Mouse (Mus musculus) layer of hippocampus, postnatal 36 days (tissue): Measurements from ENCODE around the gene Acp5. TPM values are rescaled to one million over a fixed set of nuclear protein-coding genes. Genes with fewer than 3 reads are reported as not detected.
A peak's percentile ranks its signal among the peaks of the same experiment; 100 is the strongest.

Experiments used
- DNase-seq, 2 experiments: peaks; one replicate each; pipeline ENCODE4 v3.0.0; 2022
- total RNA-seq, 2 experiments: library from RNA; stranded (reverse); gene quantifications; 2 replicates each; pipeline ENCODE4 v1.2.3; 2021

Gene Acp5
- total RNA-seq, 2 experiments from 2014 or later: 0.91 to 1.3 TPM

- DNase-seq: no peak
Measured at GRCm38 (mm10) chr9:22139746-22140145, 4.2 kb upstream of the Acp5 start.

DNA sequence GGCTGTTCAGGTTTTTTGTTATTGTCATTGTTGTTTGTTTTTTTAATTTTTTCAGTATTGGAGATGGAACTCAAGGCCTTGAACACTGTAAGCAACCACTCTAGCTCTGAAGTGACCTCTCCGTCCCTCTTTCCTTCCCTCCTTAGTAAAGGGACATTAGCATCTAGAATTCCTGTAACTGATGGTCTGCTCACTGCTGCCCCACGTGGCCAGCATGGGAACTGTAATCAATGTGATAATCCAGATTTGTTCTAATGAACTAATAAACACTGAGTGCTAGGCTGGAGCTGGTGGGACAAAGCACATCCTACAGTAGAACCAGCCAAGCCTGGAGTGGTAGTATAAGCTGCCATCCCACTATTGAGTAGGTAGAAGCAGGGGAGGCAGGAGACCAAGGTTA is 3.0 kb upstream of the Acp5 start:
- DNase-seq: no peak

GRCm38 (mm10) chr9:22136765-22137547 is 1.4 kb upstream of the Acp5 start:
- DNase-seq: no peak

DNA sequence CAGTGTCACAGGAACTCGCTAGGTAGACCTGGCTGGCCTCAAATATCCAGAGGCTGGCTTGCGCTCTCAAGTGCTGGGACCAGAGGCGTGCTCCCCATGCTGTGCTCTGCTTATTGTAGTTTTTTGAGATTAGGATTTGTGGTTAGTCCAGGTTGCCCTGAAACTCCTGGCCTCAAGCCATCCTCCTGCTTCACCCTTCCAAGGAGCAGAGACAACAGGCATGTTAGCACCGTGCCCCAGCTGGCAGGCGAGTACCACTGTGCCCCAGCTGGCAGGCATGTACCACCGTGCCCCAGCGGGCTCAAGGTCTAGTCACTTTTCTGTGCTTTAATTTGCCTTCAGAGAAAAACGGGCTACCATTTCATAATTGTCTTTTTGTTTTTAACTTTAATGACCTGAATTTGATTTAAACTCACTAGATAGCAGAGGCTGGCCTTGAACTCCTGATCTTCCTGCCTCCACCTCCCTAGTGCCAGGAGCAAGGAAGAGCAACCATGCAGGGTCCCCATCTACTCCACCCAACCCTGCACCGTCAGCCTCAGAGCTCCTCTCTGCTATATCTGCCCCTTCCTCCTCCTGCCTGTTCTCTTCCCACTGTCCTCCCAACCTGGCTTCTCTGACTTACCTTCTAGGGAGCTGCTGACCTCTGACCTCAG is 395 bp downstream of the Acp5 start:
- DNase-seq: no peak

GRCm38 (mm10) chr9:22134246-22134890 is 1.1 kb downstream of the Acp5 start:
- no peak for DNase-seq

GRCm38 (mm10) chr9:22132220-22132619 is 3.3 kb downstream of the Acp5 start:
- no peak for DNase-seq

- no peak for DNase-seq
Measured at GRCm38 (mm10) chr9:22131226-22131981, 4.1 kb downstream of the Acp5 start.

GRCm38 (mm10) chr9:22125246-22126027 is 10.1 kb downstream of the Acp5 start:
- no peak for DNase-seq

- DNase-seq: no peak
Measured at GRCm38 (mm10) chr9:22124169-22124568, 11.3 kb downstream of the Acp5 start.

DNA sequence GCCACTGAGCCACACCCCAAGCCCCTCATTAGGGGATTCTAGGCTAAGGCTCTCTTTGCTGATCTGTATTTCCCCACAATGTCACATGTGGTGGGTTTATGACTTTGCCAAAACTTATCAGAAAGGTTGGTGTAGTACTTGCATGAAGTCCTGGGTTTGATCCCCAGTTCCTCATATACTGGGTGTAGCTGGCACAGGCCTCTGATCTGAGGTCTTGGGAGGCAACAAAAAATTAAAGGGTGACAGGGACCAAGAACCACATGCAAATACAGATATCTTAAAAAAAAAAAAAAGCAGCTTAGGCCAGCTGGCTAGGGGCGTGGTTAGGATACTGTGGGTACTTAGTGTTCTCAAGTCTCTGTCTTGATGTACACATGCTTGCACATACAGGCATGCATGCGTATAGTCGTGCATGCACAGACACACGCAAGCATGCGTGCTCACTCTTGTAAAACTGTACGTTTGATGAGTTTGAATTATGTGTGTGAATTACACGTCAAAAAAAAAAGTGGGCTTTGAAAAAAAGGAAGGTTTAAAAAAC is 12.4 kb downstream of the Acp5 start:
- no peak for DNase-seq

- DNase-seq: no peak
Measured at GRCm38 (mm10) chr9:22122005-22122404, 13.5 kb downstream of the Acp5 start.

DNA sequence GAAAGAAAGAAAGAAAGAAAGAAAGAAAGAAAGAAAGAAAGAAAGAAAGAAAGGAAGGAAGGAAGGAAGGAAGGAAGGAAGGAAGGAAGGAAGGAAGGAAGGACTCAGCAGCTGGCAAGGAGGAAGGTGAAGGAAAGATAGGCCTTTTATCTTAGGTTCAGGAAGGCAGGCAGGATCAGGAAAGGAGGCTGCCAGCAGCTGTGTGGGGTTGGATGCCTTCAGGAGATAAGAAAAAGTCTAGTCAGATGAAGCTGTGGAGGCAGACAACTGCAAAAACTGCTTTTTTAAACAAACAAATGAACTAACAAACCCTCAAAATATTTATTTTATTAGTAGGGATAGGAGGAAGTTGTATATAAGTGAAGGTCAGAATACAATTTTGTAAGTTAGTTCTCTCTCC is 14.0 kb downstream of the Acp5 start:
- no peak for DNase-seq

GRCm38 (mm10) chr9:22119543-22119942 is 16.0 kb downstream of the Acp5 start:
- DNase-seq: no peak

GRCm38 (mm10) chr9:22117754-22118456 is 17.6 kb downstream of the Acp5 start:
- no peak for DNase-seq

GRCm38 (mm10) chr9:22116740-22117426 is 18.6 kb downstream of the Acp5 start, which contains the start of gene Elof1:
Gene Elof1 (minus strand): TSS chr9:22117172.
- DNase-seq: peak; percentile 92 to 93

GRCm38 (mm10) chr9:22116086-22116485 is 19.4 kb downstream of the Acp5 start:
- no peak for DNase-seq

GRCm38 (mm10) chr9:22115635-22116034 is 19.9 kb downstream of the Acp5 start:
- DNase-seq: no peak

GRCm38 (mm10) chr9:22108194-22108593 is 27.3 kb downstream of the Acp5 start:
- no peak for DNase-seq

GRCm38 (mm10) chr9:22099922-22100321 is 35.6 kb downstream of the Acp5 start:
- no peak for DNase-seq

DNA sequence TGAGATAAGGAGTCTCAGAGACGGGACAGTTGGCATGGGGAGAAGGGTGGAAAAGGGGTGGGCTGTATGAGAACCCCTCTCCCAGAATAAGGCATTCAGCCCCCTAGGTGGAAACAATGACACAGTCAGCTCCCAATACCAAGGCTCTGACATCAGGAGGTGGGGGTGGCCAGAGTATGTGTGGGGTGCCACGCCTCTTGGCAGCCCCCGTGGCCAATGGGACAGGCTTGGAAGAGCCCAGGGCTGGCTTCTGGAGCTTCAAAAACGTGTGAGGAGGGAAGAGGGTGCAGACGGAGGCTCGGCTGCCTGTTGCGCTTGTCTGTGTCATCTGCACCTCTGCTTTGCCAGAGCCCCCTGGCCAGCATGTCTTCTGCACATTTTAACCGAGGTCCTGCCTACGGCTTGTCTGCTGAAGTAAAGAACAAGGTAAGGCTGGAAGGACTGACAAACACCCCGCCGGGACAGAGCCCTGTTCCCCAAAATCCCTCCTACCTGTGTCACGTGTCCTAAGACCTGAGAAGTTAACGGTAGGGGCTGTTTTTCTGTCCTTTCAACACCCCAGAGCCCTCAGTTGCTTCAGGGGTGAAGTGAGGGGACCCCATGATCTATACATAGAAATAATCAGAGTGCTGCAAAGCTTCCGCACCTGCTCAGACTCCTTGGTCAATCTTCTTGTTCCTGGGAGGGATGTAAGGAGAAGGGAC is 36.4 kb downstream of the Acp5 start, which contains the start of gene Cnn1:
Gene Cnn1, plus strand, starts transcription at position 224 of the 704 bp plus-strand sequence.
- DNase-seq: no peak
